Mouse (Mus musculus): ENCODE results near the gene Mylk.
A peak's percentile ranks its signal among the peaks of the same experiment; 100 is the strongest.

Gene Mylk

DNA sequence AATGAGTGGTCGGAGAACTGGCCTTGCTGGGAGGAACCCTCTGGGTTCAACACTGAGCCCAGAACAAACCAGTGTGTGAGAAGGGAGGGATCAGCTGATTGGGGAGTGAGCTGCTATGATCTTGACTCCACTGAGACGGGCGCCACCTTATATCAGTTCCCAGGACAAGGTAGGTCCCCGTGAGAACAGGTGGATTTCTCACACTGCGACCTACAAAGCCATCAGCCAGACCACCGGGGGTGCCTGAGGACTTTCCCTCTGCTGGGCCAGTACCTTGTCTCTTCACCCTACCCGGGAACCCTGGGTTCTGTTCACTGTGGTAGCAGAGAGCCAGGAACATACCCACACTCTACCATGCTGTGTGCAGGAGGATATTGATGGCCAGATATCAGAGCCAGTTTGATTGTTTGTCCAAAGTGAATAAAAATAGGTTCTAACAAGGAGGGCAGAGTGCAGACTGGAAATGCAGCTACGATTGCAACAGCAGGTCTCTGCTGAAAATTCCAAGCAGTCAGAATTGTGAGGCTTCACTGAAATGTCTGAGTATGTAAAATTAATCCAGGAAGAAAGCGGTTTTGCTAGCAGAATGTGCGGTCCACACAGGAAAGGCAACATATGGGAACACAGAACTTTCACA is 248.8 kb downstream of the Mylk start:
- DNase-seq, result no peak

DNA sequence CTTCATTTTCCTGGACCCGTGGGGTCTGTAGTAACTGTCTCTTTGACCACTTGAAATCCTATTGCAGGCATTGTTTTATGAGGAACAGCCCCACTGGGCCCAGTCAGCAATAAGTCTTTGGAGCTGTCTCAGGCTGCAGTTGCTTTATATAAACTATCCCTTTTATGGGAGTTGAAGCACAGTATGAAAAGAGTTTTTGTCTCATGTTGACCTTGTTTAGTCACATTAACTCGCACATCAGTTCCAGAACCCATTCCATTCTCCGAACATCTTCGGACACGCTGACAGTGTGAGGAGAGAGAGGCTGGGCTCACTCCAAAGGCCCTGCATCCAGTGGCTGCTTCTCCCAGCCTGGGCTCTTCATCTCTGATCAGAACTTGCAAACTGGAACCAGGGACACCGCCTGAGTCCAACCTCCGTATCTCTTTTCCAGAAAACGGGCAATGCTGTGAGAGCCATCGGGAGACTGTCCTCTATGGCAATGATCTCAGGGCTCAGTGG is 249.7 kb downstream of the Mylk start:
- DNase-seq, result no peak

GRCm38 (mm10) chr16:34996133-34996532 is 251.1 kb downstream of the Mylk start:
- DNase-seq, result peak; percentile 40 to 46

DNA sequence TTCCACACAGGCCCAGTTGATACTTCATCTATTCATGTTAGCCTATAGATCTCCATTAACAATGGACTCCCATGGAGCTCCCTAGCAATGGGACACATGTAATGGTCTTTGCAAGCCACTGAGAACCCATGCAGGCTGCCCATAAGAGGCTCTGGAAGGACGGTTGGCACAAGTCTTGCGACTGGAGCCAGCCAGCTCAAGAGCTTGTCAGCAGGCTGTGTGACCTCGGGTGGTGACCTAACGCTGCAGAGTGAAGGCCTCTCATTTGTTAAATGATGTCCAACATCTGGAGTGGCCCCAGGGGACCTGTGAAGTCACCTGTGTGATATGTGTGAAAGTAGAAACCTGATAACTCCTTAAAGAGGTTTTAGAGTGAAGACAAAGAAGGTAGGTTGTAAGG is 252.0 kb downstream of the Mylk start:
- no peak for DNase-seq

DNA sequence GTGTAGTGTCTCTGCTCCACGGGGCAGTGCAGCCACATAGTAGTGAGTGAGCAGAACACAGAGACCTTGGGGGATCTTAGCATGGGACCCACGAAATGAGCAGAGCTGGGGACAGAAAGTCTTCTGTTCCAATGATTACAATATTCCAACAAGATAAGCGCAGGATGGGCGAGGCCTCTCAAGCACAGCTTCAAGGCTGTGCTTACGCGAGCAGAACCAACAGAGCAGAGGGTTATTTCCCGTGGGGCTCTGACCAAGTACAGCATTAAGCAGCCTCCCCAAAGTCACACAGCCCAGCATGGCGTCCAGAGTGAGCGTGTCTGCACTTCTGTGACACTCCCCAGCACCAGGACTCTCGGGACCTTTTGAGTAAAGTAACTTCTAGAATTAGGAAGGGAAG is 252.6 kb downstream of the Mylk start:
- DNase-seq, result no peak

DNA sequence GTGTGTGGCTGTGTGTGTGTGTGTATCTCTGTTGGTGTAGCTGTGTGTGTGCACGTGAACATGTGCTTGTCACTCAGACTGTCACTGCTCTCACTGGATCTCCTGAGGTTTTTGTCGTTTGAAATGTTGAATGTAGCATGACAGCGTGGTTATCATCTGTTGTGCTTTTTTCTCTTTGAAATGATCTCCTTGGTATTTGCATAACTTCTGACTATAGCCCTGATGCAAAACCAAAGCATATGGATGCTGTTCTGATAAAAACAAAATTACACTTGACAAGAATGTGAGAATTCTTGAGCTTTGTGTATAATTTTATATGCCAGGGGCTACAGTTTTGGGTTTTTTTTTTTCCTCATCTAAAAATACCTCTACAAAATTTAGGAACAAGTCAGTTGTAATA is 254.0 kb downstream of the Mylk start:
- no peak for DNase-seq

- no peak for DNase-seq
Observed at GRCm38 (mm10) chr16:34999986-35000385, 255.0 kb downstream of the Mylk start.

DNA sequence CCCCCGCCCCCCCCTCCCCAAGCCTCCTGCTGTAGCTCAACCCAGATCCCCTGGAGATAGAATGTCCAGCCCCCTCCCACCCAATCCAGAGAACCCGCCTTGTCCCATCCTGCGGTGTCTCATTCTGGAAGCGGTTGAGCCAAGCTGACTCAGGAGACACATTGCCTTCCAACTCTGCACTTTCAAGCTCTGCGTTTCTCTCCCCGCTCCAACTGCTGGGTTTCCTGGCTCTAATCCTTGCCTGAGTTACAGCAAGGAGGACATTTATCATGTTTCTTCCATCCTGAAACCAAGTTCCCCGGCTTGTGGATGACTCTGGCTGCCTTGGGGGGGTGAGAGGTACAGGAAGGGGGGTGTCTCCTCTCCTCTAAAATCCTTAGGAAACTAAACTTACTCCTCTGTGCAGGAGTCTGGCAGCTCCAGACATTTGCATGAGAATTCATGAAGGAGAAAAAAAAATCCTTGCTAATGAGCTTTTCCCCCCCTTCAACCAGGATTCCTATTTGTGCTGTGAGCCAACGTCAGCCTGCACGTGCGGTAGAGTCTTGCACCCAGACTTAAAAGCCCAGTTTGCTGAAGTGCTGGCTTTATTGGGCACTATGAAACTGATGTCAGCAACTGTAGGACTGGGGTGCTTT is 256.0 kb downstream of the Mylk start:
- DNase-seq, result no peak

- no peak for DNase-seq
Observed at GRCm38 (mm10) chr16:35004356-35004755, 259.3 kb downstream of the Mylk start.

DNA sequence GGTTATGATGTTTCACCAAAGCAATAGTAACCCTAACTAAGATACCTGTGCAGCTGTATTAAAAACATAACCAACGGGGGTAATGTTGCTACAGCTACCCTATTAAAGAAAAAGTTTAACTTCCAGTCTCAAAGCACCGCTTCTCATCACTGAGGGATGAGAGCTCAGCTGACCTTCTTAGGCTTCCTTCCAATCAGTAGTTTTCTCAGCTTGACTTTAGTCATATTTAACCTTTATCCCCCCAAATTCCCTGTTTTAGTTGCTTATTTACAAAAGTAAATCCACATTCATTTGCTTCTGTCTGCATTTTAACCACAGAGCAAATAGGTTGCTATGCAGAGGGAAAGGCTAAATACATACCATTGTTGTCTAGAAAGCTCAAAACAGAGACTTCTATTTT is 259.7 kb downstream of the Mylk start:
- no peak for DNase-seq

GRCm38 (mm10) chr16:35006251-35006650 is 261.2 kb downstream of the Mylk start:
- DNase-seq, result no peak

GRCm38 (mm10) chr16:35007361-35007760 is 262.4 kb downstream of the Mylk start:
- no peak for DNase-seq

GRCm38 (mm10) chr16:35008447-35008846 is 263.4 kb downstream of the Mylk start:
- no peak for DNase-seq

DNA sequence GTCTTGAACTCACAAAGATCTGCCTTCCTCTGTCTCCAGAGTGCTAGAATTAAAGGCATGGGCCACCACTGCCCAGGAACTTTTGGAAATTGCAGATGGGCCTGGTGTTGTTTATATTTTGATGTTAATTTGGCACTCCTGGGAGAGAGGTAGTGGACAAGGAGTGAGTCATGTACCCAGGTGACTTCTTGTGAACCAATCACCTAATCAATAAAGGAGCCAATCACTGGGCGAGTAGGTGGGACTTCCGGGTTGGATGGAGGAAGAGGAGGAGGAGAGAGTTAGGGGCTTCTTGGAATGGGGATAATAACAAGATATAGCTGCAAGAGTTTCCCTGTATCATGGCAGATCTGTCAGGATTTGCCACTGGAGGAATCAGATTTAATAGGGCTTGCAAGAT is 268.5 kb downstream of the Mylk start:
- no peak for DNase-seq

- no peak for DNase-seq
Observed at GRCm38 (mm10) chr16:35016491-35016890, 271.5 kb downstream of the Mylk start.

DNA sequence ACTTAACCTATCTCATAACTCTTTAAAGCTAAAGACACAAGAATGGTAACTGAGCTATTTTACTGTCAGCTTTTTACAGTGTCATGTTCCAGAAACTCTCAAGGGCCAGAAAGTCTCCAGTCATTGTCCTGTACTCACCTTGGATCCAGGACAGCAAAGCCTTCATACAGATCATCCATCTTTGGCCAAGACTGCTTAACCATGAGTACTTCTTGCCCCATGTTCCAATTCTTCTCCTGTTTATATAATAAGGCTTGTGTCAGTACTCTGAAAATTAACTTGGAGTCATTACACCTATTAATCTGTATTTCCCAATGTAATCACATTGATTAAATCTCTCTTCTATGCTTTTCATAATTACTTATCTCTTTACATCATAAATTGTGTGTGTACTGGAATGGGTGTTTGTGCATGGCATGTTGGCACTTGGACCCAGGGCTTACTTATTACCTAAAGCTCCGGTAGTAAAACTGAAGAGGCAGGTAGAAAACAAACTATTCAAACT is 273.5 kb downstream of the Mylk start:
- no peak for DNase-seq

- no peak for DNase-seq
Observed at GRCm38 (mm10) chr16:35021903-35022241, 276.9 kb downstream of the Mylk start.

DNA sequence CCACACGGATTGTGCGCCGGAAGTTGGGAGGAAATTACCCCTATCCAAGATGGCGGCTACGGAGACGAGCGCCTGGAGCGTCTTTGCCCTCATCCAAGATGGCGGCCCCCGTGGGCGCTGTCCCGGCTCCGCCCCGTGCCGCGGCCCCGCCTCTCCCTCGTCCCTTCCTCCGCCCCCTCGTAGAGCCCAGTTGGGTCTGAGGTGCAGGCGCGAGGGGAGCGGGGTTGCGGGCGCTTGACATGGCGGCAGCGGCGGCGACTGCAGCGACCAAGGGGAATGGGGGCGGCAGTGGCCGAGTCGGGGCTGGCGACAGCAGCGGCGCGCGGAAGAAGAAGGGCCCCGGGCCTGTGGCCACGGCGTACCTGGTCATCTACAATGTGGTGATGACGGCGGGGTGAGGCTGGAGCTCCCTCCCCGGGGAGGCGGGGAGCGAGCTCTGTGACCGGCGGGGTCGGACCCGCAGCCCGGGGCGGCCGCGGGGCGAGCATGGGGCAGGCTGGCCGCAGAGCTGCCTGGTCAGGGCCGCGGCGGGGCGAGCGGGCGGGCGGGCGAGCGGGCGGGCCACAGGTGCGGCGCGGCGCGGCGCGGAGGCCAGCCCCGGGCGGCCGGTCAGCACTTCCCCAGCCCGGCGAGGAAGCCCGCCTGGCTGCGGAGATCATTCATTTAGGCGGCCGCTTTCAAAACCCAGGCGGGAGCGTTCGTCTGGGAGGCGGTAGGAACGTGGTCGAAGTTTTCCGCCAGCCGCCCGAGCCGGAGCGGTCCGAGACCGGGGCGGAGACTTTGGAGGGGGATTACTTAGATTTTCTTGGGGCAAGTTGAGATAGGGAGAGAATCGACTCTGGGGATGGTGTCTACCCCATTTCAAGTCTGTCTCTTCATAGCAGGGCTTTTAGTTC is 277.5 kb downstream of the Mylk start, which contains the start of gene Hacd2:
TSS of gene Hacd2 (plus strand) at position 187 of the 896 bp plus-strand sequence.
- peak; percentile 96 for DNase-seq

DNA sequence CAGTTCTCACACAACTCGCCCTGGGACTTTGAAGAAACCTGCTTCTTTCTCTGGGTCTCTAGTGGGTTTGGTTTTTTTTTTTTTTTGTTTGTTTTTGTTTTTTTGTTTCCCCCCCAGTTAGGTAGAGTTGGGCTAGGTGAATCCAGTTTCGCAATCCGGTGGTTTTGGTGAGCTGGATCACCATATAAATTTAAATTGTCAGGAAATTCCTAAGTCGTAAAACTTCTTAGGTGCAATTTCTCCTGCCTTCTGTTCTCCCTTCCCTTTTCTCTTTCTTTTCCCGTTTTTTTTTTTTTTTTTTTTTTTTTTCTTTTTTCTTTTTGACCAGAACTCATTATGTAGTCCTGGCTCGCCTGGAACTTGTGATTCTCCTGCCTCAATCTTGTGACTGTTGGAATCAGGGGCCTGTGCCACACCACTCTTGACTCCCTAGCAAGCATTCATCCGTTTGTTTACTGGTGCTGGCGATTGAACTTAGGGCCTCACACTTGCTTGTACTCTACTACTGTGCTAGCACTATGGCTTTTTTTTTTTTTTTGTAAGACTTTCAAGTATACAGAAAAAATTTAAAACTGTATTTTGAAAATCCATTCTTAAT is 278.2 kb downstream of the Mylk start:
- DNase-seq, result no peak

DNA sequence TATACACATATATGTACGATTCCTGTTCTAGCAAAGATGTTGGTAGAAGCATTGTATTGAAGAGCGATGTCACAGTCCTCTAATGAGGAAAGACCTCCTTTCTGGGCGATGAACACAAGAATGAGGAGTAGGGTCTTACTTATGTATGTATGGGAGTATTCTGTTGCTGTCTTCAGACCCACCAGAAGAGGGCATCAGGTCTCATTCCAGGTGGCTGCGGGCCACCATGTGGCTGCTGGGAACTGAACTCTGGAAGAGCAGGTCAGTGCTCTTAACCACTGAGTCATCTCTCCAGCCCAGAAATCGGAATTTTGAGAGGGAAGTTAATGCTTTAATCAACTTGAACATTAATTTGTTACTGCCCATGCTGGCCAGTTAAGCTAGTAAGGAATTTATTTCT is 279.3 kb downstream of the Mylk start:
- DNase-seq, result no peak

GRCm38 (mm10) chr16:35025347-35025746 is 280.3 kb downstream of the Mylk start:
- no peak for DNase-seq

- peak in 1 of 2 experiments; percentile 37 for DNase-seq
Observed at GRCm38 (mm10) chr16:35033241-35033640, 288.2 kb downstream of the Mylk start.

Data from lung, adult 18-20 months (tissue).